Mouse (Mus musculus) C2C12 (cell line): Measurements from ENCODE around the gene Sf3a2.

Source experiments
- CEBPB ChIP-seq: IDR thresholded peaks from one replicate; pipeline ENCODE4 v1.6.1; 2011; ENCODE audit warnings: low read depth, mild to moderate bottlenecking, control low read depth, moderate library complexity
- CTCF ChIP-seq: IDR thresholded peaks from one replicate; pipeline ENCODE4 v1.5.1; 2011; ENCODE audit not compliant: control insufficient read depth, insufficient read depth, insufficient read length
- FOSL1 ChIP-seq: IDR thresholded peaks from one replicate; pipeline ENCODE4 v1.8.0; 2011; ENCODE audit warnings: mild to moderate bottlenecking, low read length; ENCODE audit not compliant: poor library complexity, insufficient read depth, severe bottlenecking
- MAX ChIP-seq: IDR thresholded peaks from one replicate; pipeline ENCODE4 v1.6.1; 2011; ENCODE audit warnings: mild to moderate bottlenecking, control low read depth
- MYOD1 ChIP-seq: IDR thresholded peaks from one replicate; pipeline ENCODE4 v1.6.1; 2011; ENCODE audit warnings: low read depth; ENCODE audit not compliant: control insufficient read depth, insufficient read length
- MYOG ChIP-seq: IDR thresholded peaks from one replicate; pipeline ENCODE4 v1.6.1; 2011; ENCODE audit not compliant: control insufficient read depth, insufficient read length; ENCODE audit errors: extremely low read depth
- USF1 ChIP-seq: IDR thresholded peaks from one replicate; pipeline ENCODE4 v1.6.1; 2011; ENCODE audit warnings: low read depth, mild to moderate bottlenecking, control low read depth, moderate library complexity

GRCm38 (mm10) chr10:80810084-80810483 is 12.1 kb downstream of the Sf3a2 start:
- TF ChIP-seq CTCF = no peak
- TF ChIP-seq USF1 = no peak
- no peak for TF ChIP-seq CEBPB
- TF ChIP-seq MYOG = no peak
- no peak for TF ChIP-seq FOSL1
- TF ChIP-seq MAX = no peak
- TF ChIP-seq MYOD1 = no peak
